Mouse (Mus musculus) splenic B cell, adult 2 months (primary cell): ENCODE data around the gene AI481877.

ENCODE experiments used
- DNase-seq: peaks from one replicate; pipeline ENCODE4 v3.0.0-alpha.2; 2011; ENCODE audit warnings: low read depth, low spot score
- H3K27me3 ChIP-seq: 2 replicates; pipeline ENCODE4 v1.6.1; 2012; ENCODE audit warnings: mild to moderate bottlenecking, low read length, moderate library complexity, mixed read lengths; ENCODE audit not compliant: control insufficient read depth, poor library complexity, insufficient read depth, severe bottlenecking
- H3K36me3 ChIP-seq: 2 replicates; pipeline ENCODE4 v1.6.1; 2012; ENCODE audit warnings: mild to moderate bottlenecking, low read length, moderate library complexity, mixed read lengths; ENCODE audit not compliant: control insufficient read depth, poor library complexity, insufficient read depth, severe bottlenecking

The AI481877 gene

DNA sequence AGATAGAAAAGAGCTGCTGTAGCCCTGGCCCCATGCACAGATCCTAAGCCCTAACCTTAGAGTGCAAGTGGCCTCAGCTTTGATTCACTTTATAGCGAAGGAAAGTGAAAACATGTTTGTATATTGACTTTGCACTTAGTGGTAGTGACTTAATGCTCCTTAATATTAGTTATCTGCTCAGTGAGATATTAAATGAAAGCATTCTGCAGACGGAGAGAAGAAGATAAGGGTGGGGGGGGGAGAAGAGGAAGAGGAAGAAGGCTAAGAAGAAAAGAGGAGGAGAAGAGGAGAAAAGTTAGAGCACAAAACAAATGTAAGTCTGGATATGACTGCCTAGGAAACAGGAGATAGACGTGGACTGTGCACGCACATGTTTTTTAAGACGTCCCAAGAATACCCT, 21.5 kb upstream of the AI481877 start:
- no peak for DNase-seq
- Histone ChIP-seq H3K27me3 (no peaks in the 10 kb centered on the region), H3K36me3 (no peaks in the 10 kb centered on the region)

DNA sequence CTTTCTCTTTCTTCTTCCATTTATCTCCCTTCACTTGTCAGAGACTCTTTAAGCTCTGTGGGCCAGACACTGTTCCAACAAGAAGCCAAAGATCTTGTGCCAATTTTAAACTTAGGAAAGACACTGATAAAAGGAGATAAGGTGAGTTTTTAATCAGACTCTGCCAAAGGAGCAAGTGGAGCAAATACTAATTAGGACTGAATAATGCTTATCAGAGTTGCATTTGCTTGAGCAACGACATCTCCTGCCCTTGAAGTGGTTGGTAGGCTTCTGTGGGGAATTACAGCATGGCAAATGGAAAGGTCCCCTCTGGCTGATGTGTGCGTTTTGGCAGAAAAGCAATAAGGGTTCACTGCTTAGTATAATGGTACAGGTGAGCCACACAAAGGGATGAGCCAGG, 18.9 kb upstream of the AI481877 start:
- DNase-seq, result no peak
- no peaks in the 10 kb centered on the region for H3K36me3 ChIP-seq
- H3K27me3 ChIP-seq, result no peaks in the 10 kb centered on the region

GRCm38 (mm10) chr4:59156897-59157592, 18.3 kb upstream of the AI481877 start:
- Histone ChIP-seq H3K36me3 (no peaks in the 10 kb centered on the region), H3K27me3 (no peaks in the 10 kb centered on the region)
- DNase-seq, result no peak

- H3K27me3 ChIP-seq, result no peaks in the 10 kb centered on the region
- H3K36me3 ChIP-seq, result no peaks in the 10 kb centered on the region
- peak; percentile 10 for DNase-seq
These were observed 13.2 kb upstream of the AI481877 start for GRCm38 (mm10) chr4:59151953-59152352.

DNA sequence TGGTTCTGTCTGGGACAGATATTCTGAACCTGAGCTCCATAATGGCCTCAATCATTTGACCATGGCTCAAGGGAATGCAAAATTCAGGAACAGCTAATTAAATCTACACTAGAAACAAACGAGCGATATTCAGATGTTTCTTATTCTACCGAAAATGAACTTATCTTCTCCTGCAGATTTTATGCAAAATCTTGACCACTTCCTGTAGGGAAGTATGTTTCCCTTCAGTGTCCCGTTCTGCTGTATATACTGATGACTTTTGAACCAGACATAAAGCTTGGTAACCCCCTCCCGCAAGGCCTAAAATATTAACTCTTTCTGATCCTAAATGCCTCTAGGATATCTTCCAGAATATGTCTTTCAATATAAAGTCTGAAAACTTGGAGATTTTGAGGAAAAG, 12.1 kb upstream of the AI481877 start:
- Histone ChIP-seq H3K36me3 (no peaks in the 10 kb centered on the region), H3K27me3 (no peaks in the 10 kb centered on the region)
- DNase-seq, result peak; percentile 9

DNA sequence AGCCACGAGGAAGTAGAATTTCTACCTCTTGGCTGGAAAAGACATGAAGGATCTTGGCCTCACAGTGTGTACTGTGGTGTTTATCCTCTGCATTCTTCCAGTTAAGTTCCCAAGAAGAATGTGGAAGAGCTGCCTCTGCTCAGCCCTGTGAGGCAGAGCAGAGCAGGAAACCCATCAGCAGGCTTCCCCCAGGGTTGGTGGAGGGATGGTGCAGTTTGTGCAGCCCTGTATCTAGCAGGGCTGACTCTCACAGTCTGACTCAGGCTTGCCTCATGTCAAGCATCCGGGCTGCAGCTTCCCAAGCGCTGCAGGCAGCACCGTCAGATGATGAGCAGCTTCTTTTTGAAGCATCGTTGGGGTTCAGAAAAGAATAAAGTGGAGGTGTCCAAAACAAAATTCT, 10.3 kb upstream of the AI481877 start:
- DNase-seq, result no peak

DNA sequence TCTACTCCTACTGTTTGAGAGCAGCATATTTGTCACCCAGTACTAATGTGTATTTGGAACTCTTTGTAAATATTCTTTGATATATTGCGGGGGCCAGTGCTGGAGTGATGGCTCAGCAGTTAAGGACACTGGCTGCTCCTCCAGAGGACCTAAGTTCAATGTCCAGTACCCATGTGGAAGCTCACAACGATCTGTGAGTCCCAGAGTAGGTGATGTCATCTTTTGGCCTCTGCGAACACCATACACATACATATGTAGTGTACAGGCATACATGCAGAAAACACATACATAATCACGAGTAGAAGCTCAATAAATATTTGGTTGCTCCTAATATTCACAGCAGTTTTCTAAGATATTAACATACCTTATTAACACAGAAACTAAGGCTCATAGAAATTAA, 9.8 kb downstream of the AI481877 start:
- no peaks in the 10 kb centered on the region for H3K36me3 ChIP-seq
- no peaks in the 10 kb centered on the region for H3K27me3 ChIP-seq
- DNase-seq, result no peak

More for the DNA sequence above, 10.3 kb upstream of the AI481877 start:
- H3K27me3 ChIP-seq, result no peaks in the 10 kb centered on the region
- H3K36me3 ChIP-seq, result no peaks in the 10 kb centered on the region

DNA sequence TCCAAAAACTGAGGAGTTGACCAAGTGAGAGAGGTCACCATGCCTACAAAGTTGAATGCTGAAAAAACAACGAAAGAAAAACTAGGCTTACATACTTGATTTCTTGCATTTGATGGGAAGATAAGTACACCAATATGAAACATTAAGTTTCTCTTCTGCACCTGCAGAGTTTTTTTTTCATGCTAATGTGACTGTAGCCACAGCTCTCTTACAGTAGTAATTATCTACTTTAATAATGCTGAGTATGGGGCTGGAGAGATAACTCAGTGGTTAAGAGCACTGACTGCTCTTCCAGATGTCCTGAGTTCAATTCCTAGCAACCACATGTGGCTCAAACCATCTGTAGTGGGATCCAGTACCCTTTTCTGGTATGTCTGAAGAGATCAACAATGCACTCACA, 13.7 kb downstream of the AI481877 start:
- no peak for DNase-seq
- no peaks in the 10 kb centered on the region for H3K27me3 ChIP-seq
- H3K36me3 ChIP-seq, result no peaks in the 10 kb centered on the region

DNA sequence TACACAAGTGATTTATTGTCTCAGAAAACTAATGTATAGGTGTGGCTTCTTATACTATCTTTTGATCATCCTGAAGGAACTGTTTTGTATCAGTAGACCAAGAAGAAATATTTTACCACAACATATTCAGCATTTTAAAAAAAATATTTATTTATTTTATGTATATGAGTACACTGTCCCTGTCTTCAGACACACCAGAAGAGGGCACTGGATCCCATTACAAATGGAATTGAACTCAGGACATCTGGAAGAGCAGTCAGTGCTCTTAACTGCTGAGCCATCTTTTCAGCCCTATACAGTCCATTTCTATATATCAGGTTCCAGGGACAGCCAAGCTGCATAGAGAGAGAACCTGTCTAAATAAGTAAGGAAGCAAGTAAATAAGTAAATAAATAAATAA, 15.2 kb downstream of the AI481877 start:
- Histone ChIP-seq H3K27me3 (no peaks in the 10 kb centered on the region), H3K36me3 (no peaks in the 10 kb centered on the region)
- DNase-seq, result no peak

DNA sequence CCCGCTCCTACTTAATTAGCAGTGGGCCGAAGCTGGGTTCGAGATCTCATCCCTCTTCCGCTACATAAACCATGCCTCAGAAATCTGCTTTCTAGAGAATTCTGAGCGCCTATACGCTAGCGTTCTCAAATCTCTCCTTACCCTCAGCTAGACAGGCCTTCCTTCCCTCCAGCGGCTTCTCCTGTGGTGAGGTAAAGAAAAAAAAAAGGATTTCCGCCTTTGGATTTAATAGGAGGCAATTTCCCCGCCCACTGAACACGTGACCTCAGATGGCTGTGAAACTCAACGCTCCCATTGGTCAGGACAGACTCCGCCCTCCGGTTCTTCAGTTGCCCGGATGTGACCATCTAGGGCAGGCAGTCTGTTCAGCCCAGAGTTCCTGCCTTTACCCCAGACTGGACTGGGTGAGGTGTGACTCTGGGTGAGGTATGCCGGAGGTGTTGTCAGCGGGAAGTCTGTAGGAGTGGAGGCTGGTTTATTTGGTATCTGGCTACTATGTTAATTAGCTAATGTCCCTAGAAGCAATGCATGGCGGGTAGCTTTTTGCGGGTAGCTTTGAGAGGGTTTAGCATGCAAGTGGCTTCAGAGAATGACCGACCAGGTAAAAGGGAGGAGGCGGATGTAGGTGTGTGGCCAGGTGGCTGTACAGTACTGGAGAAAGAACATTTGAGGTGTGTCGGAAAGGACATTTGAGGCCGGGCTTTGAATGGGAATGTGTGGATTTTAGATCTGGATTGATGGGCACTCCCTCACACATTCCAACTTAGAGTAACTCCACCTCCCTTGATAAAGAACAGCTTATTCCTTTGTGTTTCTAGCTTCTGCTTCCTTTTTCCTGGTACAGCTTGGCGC, 20.9 kb downstream of the AI481877 start:
- DNase-seq, result no peak
- Histone ChIP-seq H3K27me3 (no peaks in the 10 kb centered on the region), H3K36me3 (no peaks in the 10 kb centered on the region)

GRCm38 (mm10) chr4:59108721-59109120, 30.1 kb downstream of the AI481877 start:
- Histone ChIP-seq H3K36me3 (no peaks in the 10 kb centered on the region), H3K27me3 (no peaks in the 10 kb centered on the region)
- DNase-seq, result no peak

- H3K36me3 ChIP-seq, result no peaks in the 10 kb centered on the region
- H3K27me3 ChIP-seq, result no peaks in the 10 kb centered on the region
- no peak for DNase-seq
These were observed 30.9 kb downstream of the AI481877 start for GRCm38 (mm10) chr4:59107886-59108285.

DNA sequence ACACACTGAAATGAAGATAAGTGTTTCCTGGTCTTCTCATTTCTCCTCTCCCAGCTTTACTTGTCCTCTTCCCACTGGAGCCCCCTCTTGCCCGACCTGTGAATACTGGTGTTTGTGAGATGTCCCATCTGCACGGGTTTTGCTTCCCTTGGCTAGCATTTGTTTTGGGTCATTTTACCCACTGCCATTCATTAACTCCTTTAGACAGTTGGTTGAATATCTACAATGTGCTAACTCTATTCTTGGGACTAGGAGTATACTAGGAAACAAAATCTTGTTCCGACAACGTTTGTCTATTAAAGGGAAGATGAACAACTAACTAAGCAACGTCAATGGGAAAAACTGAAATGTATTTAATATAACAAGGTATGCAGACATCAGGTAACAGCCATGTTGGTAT, 32.1 kb downstream of the AI481877 start:
- DNase-seq, result no peak
- H3K36me3 ChIP-seq, result no peaks in the 10 kb centered on the region
- H3K27me3 ChIP-seq, result no peaks in the 10 kb centered on the region

DNA sequence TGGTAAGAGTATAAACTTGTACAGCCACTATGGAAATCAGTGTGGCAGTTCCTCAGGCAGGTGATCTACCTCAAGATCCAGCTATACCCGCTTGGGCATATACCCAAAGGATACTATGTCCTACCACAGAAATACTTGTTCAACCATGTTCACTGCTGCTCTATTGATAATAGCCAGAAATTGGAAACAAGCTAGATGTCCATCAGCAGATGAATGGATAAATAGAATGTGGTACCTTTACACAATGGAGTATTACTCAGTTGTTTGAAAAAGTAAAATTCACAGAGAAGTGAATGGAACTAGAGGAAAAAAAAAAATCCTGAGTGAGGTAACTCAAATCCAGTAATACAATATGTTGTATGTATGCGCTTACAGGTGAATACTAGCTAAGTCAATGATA, 34.6 kb downstream of the AI481877 start:
- H3K36me3 ChIP-seq, result no peaks in the 10 kb centered on the region
- DNase-seq, result no peak

DNA sequence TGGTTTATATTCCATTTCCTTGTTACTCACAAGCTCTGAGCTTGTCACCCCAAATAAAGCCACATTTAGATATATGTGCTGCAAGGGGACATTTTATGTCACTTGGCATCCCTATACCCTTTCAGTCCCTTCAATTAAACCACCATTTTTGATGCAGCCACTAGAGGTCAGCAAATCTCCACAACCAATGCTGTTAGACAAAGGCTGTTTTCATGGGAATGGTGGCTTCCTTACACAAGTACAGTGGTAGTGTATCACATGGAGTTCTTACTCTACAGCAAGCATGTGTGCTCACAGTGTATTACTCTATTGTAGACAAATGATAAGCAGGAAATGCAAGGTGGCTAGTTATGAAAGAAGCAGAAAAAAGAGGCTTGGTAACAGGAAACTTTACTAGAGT, 42.4 kb downstream of the AI481877 start:
- H3K36me3 ChIP-seq, result no peaks in the 10 kb centered on the region
- peak; percentile 84 for DNase-seq
- no peaks in the 10 kb centered on the region for H3K27me3 ChIP-seq

More for the DNA sequence above, 34.6 kb downstream of the AI481877 start:
- no peaks in the 10 kb centered on the region for H3K27me3 ChIP-seq
